Mouse (Mus musculus) embryo, embryonic 11 days (tissue): ENCODE measurements at regions not wholly inside any gene's neighbourhood (a gene's known extent, or its start where the extent isn't known, plus 50 kb on each side); places are given as distances from the start of the nearest gene placed in this dataset.

Source experiments
- DNase-seq: peaks from one replicate; pipeline ENCODE4 v3.0.0-alpha.2; 2015

GRCm38 (mm10) chr15:102776218-102776850, 54.4 kb upstream of the Calcoco1 start:
- DNase-seq = no peak

- no peak for DNase-seq
These were observed 58.6 kb upstream of the Calcoco1 start for GRCm38 (mm10) chr15:102780626-102781025.

- no peak for DNase-seq
These were observed 61.2 kb upstream of the Calcoco1 start for GRCm38 (mm10) chr15:102782988-102783799.

- peak; percentile 87 for DNase-seq
These were observed 63.3 kb upstream of the Calcoco1 start for GRCm38 (mm10) chr15:102785055-102785820.

GRCm38 (mm10) chr15:102788846-102789518, 67.0 kb upstream of the Calcoco1 start:
- peak; percentile 57 for DNase-seq

GRCm38 (mm10) chr15:102797020-102797618, 75.1 kb upstream of the Calcoco1 start:
- no peak for DNase-seq

- DNase-seq = no peak
These were observed 78.1 kb upstream of the Calcoco1 start for GRCm38 (mm10) chr15:102800049-102800448.

- DNase-seq = no peak
These were observed 80.4 kb upstream of the Calcoco1 start for GRCm38 (mm10) chr15:102802265-102802813.

- peak; percentile 39 for DNase-seq
These were observed 85.4 kb upstream of the Calcoco1 start for GRCm38 (mm10) chr15:102807353-102807752.

GRCm38 (mm10) chr15:102819181-102819580, 97.2 kb upstream of the Calcoco1 start:
- DNase-seq = no peak

- DNase-seq = no peak
These were observed 81.2 kb upstream of the Hoxc13 start for GRCm38 (mm10) chr15:102839688-102840087.

GRCm38 (mm10) chr15:102862374-102862773, 58.5 kb upstream of the Hoxc13 start:
- no peak for DNase-seq

GRCm38 (mm10) chr15:102866788-102867187, 54.1 kb upstream of the Hoxc13 start:
- no peak for DNase-seq
